Mouse (Mus musculus): ENCODE measurements around the gene Dedd. TPM values are rescaled to one million over a fixed set of nuclear protein-coding genes. Genes with fewer than 3 reads are reported as not detected.
A peak's percentile ranks its signal among the peaks of the same experiment; 100 is the strongest.

The Dedd gene
- polyA plus RNA-seq, 1 experiment from 2014 or later: 55.7 TPM

GRCm38 (mm10) chr1:171369845-171370556, 41.1 kb downstream of the Dedd start, which contains the start of gene Nectin4:
Gene Nectin4, plus strand, starts transcription at chr1:171370099.
- ATAC-seq (replicated peaks; ENCODE audit: low FRiP score): peak; percentile 63
- Histone ChIP-seq H3K36me3 (no peaks in the 10 kb centered on the region), H3K9me3 (replicated peaks) (no peaks in the 10 kb centered on the region), H3K9ac (peak within 1 kb of the TSS; percentile 30), H3K4me2 (peak within 1 kb of the TSS; percentile 46), H3K4me3 (replicated peaks) (peak within 1 kb of the TSS; percentile 19; the same call in 1 of the 2 replicates), H3K4me1 (peaks cover 37% of the 10 kb centered on the region), H3K27me3 (0 out of 2 replicates have a peak, but pooled peaks cover 5% of the 10 kb centered on the region), H3K27ac (peak within 1 kb of the TSS; percentile 56; the same call in 1 of the 2 replicates)
- 38% methylated on average over 20 of the region's 20 CpGs for WGBS

- Histone ChIP-seq H3K4me3 (replicated peaks) (no peak overlapping the region), H3K4me1 (peaks cover 44% of the 10 kb centered on the region), H3K27me3 (0 out of 2 replicates have a peak, but pooled peaks cover 5% of the 10 kb centered on the region), H3K27ac (no peak overlapping the region), H3K9ac (no peak overlapping the region), H3K4me2 (no peak overlapping the region), H3K36me3 (no peaks in the 10 kb centered on the region), H3K9me3 (replicated peaks) (no peaks in the 10 kb centered on the region)
- WGBS: 50% methylated on average over 3 of the region's 3 CpGs
- ATAC-seq (replicated peaks; ENCODE audit: low FRiP score): no peak
These were observed 43.9 kb downstream of the Dedd start for GRCm38 (mm10) chr1:171372880-171373279.

- no peak overlapping the region for H3K27ac ChIP-seq
- 9% methylated on average over 4 of the region's 4 CpGs for WGBS
- H3K27me3 ChIP-seq: 0 out of 2 replicates have a peak, but pooled peaks cover 5% of the 10 kb centered on the region
- ATAC-seq (replicated peaks; ENCODE audit: low FRiP score): no peak
- H3K36me3 ChIP-seq: no peaks in the 10 kb centered on the region
- no peaks in the 10 kb centered on the region for H3K9me3 ChIP-seq (replicated peaks)
- peaks cover 36% of the 10 kb centered on the region for H3K4me1 ChIP-seq
- H3K9ac ChIP-seq: no peak overlapping the region
- no peak overlapping the region for H3K4me3 ChIP-seq (replicated peaks)
- no peak overlapping the region for H3K4me2 ChIP-seq
These were observed 45.0 kb downstream of the Dedd start for GRCm38 (mm10) chr1:171373946-171374345.

- Histone ChIP-seq H3K9me3 (replicated peaks) (no peaks in the 10 kb centered on the region), H3K4me2 (no peak overlapping the region), H3K36me3 (no peaks in the 10 kb centered on the region), H3K27me3 (peaks cover 18% of the 10 kb centered on the region), H3K4me1 (peaks cover 38% of the 10 kb centered on the region), H3K9ac (no peak overlapping the region), H3K4me3 (replicated peaks) (no peak overlapping the region), H3K27ac (no peak overlapping the region)
- 53% methylated on average over 9 of the region's 9 CpGs for WGBS
- peak; percentile 24; the same call in 1 of the 2 replicates for ATAC-seq (replicated peaks; ENCODE audit: low FRiP score)
These were observed 46.7 kb downstream of the Dedd start for GRCm38 (mm10) chr1:171375646-171376097.

GRCm38 (mm10) chr1:171378298-171378697, 49.4 kb downstream of the Dedd start:
- Histone ChIP-seq H3K27me3 (peaks cover 17% of the 10 kb centered on the region), H3K4me2 (no peak overlapping the region), H3K36me3 (no peaks in the 10 kb centered on the region), H3K9ac (no peak overlapping the region), H3K9me3 (replicated peaks) (no peaks in the 10 kb centered on the region), H3K4me3 (replicated peaks) (no peak overlapping the region), H3K4me1 (peaks cover 34% of the 10 kb centered on the region), H3K27ac (no peak overlapping the region)
- ATAC-seq (replicated peaks; ENCODE audit: low FRiP score): no peak
- 87% methylated on average over 6 of the region's 6 CpGs for WGBS

- Histone ChIP-seq H3K4me2 (peak overlapping the region; percentile 63), H3K4me1 (peaks cover 19% of the 10 kb centered on the region), H3K27me3 (peaks cover 17% of the 10 kb centered on the region), H3K27ac (0 out of 2 replicates have a peak overlapping the region, but pooled peaks have one; percentile 19), H3K36me3 (no peaks in the 10 kb centered on the region), H3K4me3 (replicated peaks) (peak overlapping the region; percentile 33), H3K9ac (no peak overlapping the region), H3K9me3 (replicated peaks) (no peaks in the 10 kb centered on the region)
- 3% methylated on average over 31 of the region's 31 CpGs for WGBS
- peak; percentile 80 for ATAC-seq (replicated peaks; ENCODE audit: low FRiP score)
These were observed 51.1 kb downstream of the Dedd start for GRCm38 (mm10) chr1:171379935-171380599.

- Histone ChIP-seq H3K27ac (no peak overlapping the region), H3K4me3 (replicated peaks) (no peak overlapping the region), H3K9ac (no peak overlapping the region), H3K4me2 (no peak overlapping the region), H3K4me1 (peaks cover 13% of the 10 kb centered on the region), H3K27me3 (peaks cover 17% of the 10 kb centered on the region), H3K36me3 (no peaks in the 10 kb centered on the region), H3K9me3 (replicated peaks) (no peaks in the 10 kb centered on the region)
- ATAC-seq (replicated peaks; ENCODE audit: low FRiP score): no peak
- WGBS: 77% methylated on average over 11 of the region's 11 CpGs
These were observed 53.2 kb downstream of the Dedd start for GRCm38 (mm10) chr1:171382096-171382620.

GRCm38 (mm10) chr1:171384361-171384760, 55.4 kb downstream of the Dedd start:
- Histone ChIP-seq H3K27ac (no peak overlapping the region), H3K4me1 (peaks cover 15% of the 10 kb centered on the region), H3K9ac (no peak overlapping the region), H3K27me3 (peaks cover 16% of the 10 kb centered on the region), H3K36me3 (no peaks in the 10 kb centered on the region), H3K9me3 (replicated peaks) (no peaks in the 10 kb centered on the region), H3K4me3 (replicated peaks) (no peak overlapping the region), H3K4me2 (no peak overlapping the region)
- ATAC-seq (replicated peaks; ENCODE audit: low FRiP score): no peak
- WGBS: 75% methylated on average over 9 of the region's 9 CpGs

- WGBS: 74% methylated on average over 9 of the region's 9 CpGs
These were observed 56.2 kb downstream of the Dedd start for GRCm38 (mm10) chr1:171385171-171385570.

GRCm38 (mm10) chr1:171387099-171387498, 58.2 kb downstream of the Dedd start:
- Histone ChIP-seq H3K36me3 (no peaks in the 10 kb centered on the region), H3K4me1 (peaks cover 3% of the 10 kb centered on the region; the same call in 1 of the 2 replicates), H3K4me3 (replicated peaks) (no peak overlapping the region), H3K4me2 (no peak overlapping the region), H3K27ac (no peak overlapping the region), H3K9me3 (replicated peaks) (no peaks in the 10 kb centered on the region), H3K9ac (no peak overlapping the region), H3K27me3 (no peaks in the 10 kb centered on the region; the same call in 1 of the 2 replicates)
- peak; percentile 33 for ATAC-seq (replicated peaks; ENCODE audit: low FRiP score)
- 17% methylated on average over 6 of the region's 6 CpGs for WGBS

More at GRCm38 (mm10) chr1:171385171-171385570, 56.2 kb downstream of the Dedd start:
- ATAC-seq (replicated peaks; ENCODE audit: low FRiP score): no peak
- H3K9ac ChIP-seq: no peak overlapping the region
- H3K36me3 ChIP-seq: no peaks in the 10 kb centered on the region
- no peak overlapping the region for H3K4me2 ChIP-seq
- H3K4me1 ChIP-seq: peaks cover 7% of the 10 kb centered on the region
- H3K27me3 ChIP-seq: peaks cover 9% of the 10 kb centered on the region
- no peak overlapping the region for H3K4me3 ChIP-seq (replicated peaks)
- no peaks in the 10 kb centered on the region for H3K9me3 ChIP-seq (replicated peaks)
- no peak overlapping the region for H3K27ac ChIP-seq

GRCm38 (mm10) chr1:171388376-171389102, 59.6 kb downstream of the Dedd start, which contains the start of gene Arhgap30:
Gene Arhgap30, plus strand, starts transcription at chr1:171388954.
- ATAC-seq (replicated peaks; ENCODE audit: low FRiP score): no peak
- Histone ChIP-seq H3K4me2 (no peak within 1 kb of the TSS), H3K27me3 (no peaks in the 10 kb centered on the region), H3K9ac (no peak within 1 kb of the TSS), H3K9me3 (replicated peaks) (no peaks in the 10 kb centered on the region), H3K36me3 (no peaks in the 10 kb centered on the region), H3K27ac (no peak within 1 kb of the TSS), H3K4me1 (peaks cover 3% of the 10 kb centered on the region; the same call in 1 of the 2 replicates), H3K4me3 (replicated peaks) (no peak within 1 kb of the TSS)
- 83% methylated on average over 15 of the region's 15 CpGs for WGBS

All from kidney, embryonic 15.5 days (tissue).